Mouse (Mus musculus) MEL (cell line): ENCODE measurements around the gene Dag1.

Source experiments
- CHD1 ChIP-seq: IDR thresholded peaks from 2 replicates; pipeline ENCODE4 v1.6.1; 2012; ENCODE audit warnings: low read depth, mild to moderate bottlenecking, inconsistent platforms, low read length, improper control_type of control experiment
- CTCF ChIP-seq, 3 experiments: IDR thresholded peaks in 2 of 3; conservative IDR thresholded peaks in 1 of 3; 2 replicates each; pipeline ENCODE4 v1.5.1; 2011 to 2012; ENCODE audit warnings: low read length in 3 of 3, low read depth in 2 of 3, mild to moderate bottlenecking in 2 of 3, improper control_type of control experiment in 1 of 3, inconsistent platforms in 1 of 3, mixed read lengths in 1 of 3, moderate library complexity in 1 of 3; ENCODE audit not compliant: control insufficient read depth in 1 of 3, insufficient read depth in 1 of 3, poor library complexity in 1 of 3, severe bottlenecking in 1 of 3
- EP300 ChIP-seq, 2 experiments: IDR thresholded peaks; 2 replicates each; pipeline ENCODE4 v1.6.1; 2011; ENCODE audit warnings: improper control_type of control experiment in 2 of 2, low read length in 2 of 2, low read depth in 1 of 2, mild to moderate bottlenecking in 1 of 2
- ETS1 ChIP-seq: IDR thresholded peaks from 2 replicates; pipeline ENCODE4 v1.6.1; 2012; ENCODE audit warnings: low read depth, mild to moderate bottlenecking, inconsistent platforms, low read length, improper control_type of control experiment, moderate library complexity
- POLR2A ChIP-seq, 2 experiments: IDR thresholded peaks; 2 replicates each; pipeline ENCODE4 v1.6.1; 2011 to 2012; ENCODE audit warnings: low read length in 2 of 2, mild to moderate bottlenecking in 2 of 2, control low read depth in 1 of 2, improper control_type of control experiment in 1 of 2, low read depth in 1 of 2, moderate library complexity in 1 of 2; ENCODE audit not compliant: control insufficient read depth in 1 of 2, insufficient read depth in 1 of 2, poor library complexity in 1 of 2
- POLR2AphosphoS5 ChIP-seq: IDR thresholded peaks from 2 replicates; pipeline ENCODE4 v1.6.1; 2012; ENCODE audit warnings: low read depth, borderline replicate concordance, mild to moderate bottlenecking, inconsistent platforms, low read length, moderate library complexity, mixed read lengths
- RCOR1 ChIP-seq: IDR thresholded peaks from 2 replicates; pipeline ENCODE4 v1.6.1; 2012; ENCODE audit warnings: low read depth, mild to moderate bottlenecking, inconsistent platforms, low read length, improper control_type of control experiment

- TF ChIP-seq ETS1 (no peak), CHD1 (no peak), RCOR1 (no peak), EP300 (IDR thresholded peaks at IDR 0.05; ENCODE audit: low read depth in 1 of 2, low read length in 2 of 2) (no peak), POLR2A (IDR thresholded peaks at IDR 0.05; ENCODE audit: control insufficient read depth in 1 of 2, insufficient read depth in 1 of 2, low read depth in 1 of 2, low read length in 2 of 2, poor library complexity in 1 of 2) (no peak), POLR2AphosphoS5 (no peak), CTCF (IDR thresholded peaks at IDR 0.05 in 2 of 3, conservative IDR thresholded peaks at IDR 0.05 in 1 of 3; ENCODE audit: control insufficient read depth in 1 of 3, insufficient read depth in 1 of 3, low read depth in 2 of 3, low read length in 3 of 3, poor library complexity in 1 of 3, severe bottlenecking in 1 of 3) (no peak)
Observed at GRCm38 (mm10) chr9:108189787-108190679, 73.7 kb downstream of the Dag1 start, which contains the start of gene Bsn.
